Mouse (Mus musculus) small intestine, adult 2 months (tissue): ENCODE measurements around the gene Gimap7.

Experiments
- CTCF ChIP-seq: fragments of 200-500 bp; IDR thresholded peaks from 2 replicates; pipeline ENCODE4 v1.5.1; 2012; ENCODE audit warnings: low read depth, mild to moderate bottlenecking, control low read depth, inconsistent platforms, low read length, moderate library complexity, mixed read lengths; ENCODE audit not compliant: insufficient replicate concordance, insufficient read length; ENCODE audit errors: extremely low read depth
- POLR2A ChIP-seq: fragments of 200-500 bp; IDR thresholded peaks from 2 replicates; pipeline ENCODE4 v1.6.1; 2012; ENCODE audit warnings: low read depth, mild to moderate bottlenecking, control low read depth, inconsistent platforms, low read length, moderate library complexity

DNA sequence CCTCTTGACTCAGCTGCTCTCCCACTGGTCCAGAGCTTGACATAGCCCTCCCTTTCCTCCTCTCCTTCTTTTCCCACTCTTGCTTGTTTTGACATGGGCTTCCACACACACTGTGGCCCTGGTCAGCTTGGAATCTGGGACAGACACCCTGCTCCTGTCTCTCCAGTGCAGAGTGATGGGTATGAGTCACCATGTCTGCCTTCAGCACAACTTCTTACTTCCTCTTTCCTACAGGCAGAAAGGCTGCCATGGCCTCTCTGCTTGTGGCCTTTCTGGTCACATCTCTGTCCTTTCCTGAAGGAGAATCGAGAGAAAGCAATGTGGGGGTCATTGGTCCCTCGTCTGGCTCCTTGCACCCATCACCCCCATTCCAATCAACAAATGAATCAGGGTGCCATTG, 31.3 kb upstream of the Gimap7 start:
- TF ChIP-seq POLR2A = no peak
- no peak for TF ChIP-seq CTCF
